Mouse (Mus musculus): Measurements from ENCODE around the gene Gramd4. TPM values are rescaled to one million over a fixed set of nuclear protein-coding genes. Genes with fewer than 3 reads are reported as not detected.
"Not testable (repeated sequence)": the region's sequence is repeated elsewhere in the genome, so short reads cannot be mapped to it uniquely, and the experiment has no call there.

The Gramd4 gene
- polyA plus RNA-seq, 1 experiment: 2.3 TPM

DNA sequence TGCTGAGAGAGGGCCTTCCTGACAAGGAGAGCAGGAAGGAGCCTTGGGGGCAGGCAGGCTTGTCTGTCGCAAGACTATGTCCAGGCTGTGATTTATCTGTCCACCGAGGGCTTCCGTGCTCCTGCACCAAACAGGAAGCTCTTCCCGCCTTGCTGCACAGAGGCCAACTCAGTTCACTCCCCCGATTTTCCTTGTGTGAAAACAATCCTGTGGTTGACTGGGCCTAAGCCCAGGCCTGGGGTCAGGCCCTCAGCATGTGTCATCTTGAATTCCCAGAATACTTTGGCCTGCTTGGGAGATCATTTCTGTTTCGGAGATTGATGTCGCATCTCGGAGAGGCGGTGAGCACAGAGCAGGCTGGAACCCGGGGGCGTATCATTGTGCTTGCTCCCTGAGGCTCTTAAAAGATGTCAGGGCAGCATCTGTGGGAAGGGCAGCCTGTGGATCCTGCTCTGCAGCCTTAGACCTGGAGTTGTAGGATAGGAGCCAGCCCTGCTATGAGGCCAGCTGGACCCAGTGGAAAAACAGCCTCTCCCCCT, 32.6 kb downstream of the Gramd4 start:
- TF ChIP-seq TAL1 (IDR thresholded peaks at IDR 0.05; ENCODE audit: low read length) (no peak), GATA1 (IDR thresholded peaks at IDR 0.05; ENCODE audit: low read length) (no peak)
- Histone ChIP-seq H3K36me3 (ENCODE audit: control insufficient read depth) (peaks cover 58% of the 10 kb centered on the region), H3K4me1 (ENCODE audit: control insufficient read depth) (peaks cover 62% of the 10 kb centered on the region), H3K9me3 (ENCODE audit: control insufficient read depth, low read length) (no peaks in the 10 kb centered on the region), H3K27me3 (ENCODE audit: control insufficient read depth) (no peaks in the 10 kb centered on the region), H3K4me3 (replicated peaks) (no peak overlapping the region)

DNA sequence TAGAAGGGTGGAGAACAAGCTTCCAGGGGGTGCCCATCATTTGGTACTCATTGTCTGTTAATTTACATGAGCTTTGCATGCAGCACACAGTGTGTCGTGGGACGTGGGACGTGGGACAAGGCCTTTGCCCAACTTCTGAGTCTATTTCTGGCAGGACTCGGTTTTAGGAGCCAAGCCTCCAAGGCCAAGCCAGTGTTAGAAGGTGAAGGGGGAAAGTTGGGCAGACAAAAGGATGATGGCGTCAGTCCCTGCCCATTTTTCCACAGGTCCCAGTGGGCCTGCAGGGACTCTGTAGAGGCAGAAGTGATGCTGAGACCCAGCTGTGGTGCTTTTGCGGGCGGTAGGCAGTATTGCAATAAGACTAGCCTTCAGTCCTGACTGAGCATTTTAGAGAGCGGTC, 33.1 kb downstream of the Gramd4 start:
- no peak overlapping the region for H3K4me3 ChIP-seq (replicated peaks)
- no peaks in the 10 kb centered on the region for H3K9me3 ChIP-seq (ENCODE audit: control insufficient read depth, low read length)
- TF ChIP-seq TAL1 (IDR thresholded peaks at IDR 0.05; ENCODE audit: low read length) (no peak), GATA1 (IDR thresholded peaks at IDR 0.05; ENCODE audit: low read length) (no peak)
- peaks cover 57% of the 10 kb centered on the region for H3K4me1 ChIP-seq (ENCODE audit: control insufficient read depth)
- H3K36me3 ChIP-seq (ENCODE audit: control insufficient read depth): peaks cover 62% of the 10 kb centered on the region
- no peaks in the 10 kb centered on the region for H3K27me3 ChIP-seq (ENCODE audit: control insufficient read depth)

DNA sequence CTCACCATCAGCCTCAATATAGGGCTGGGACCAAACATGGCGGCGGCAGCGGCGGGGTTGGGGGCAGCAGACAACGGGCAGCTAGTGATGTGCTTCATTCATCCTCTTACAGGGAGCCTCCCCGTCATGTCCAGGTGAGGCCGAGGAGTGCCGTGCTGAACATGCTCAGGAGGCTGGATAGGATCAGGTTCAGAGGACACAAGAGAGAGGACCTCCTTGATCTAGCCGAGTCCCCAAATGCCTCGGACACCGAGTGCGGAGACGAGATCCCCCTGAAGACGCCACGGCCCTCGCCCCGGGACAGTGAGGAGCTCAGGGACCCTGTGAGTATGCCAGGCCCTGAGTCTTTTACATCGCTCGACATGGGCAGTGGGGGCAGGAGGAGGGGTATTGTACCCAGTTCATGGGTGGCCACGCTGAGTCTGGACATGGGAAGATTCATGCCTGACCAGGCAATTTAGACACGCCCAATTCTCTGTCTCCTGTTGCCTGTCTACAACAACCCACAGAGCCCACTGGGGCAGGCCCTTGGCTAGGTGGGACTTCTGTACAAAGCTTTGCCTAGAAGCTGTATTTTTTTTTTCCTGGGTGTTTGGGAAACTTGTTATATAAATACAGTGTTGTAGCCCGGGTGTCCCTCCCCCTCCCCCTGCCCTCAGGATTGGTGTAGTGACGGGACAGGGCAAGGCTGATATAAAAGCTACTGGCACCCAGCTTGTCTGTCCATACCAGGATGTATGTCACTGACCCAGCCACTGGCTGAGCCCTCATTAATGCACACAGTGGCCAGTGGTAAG, 33.9 kb downstream of the Gramd4 start:
- peaks cover 55% of the 10 kb centered on the region for H3K4me1 ChIP-seq (ENCODE audit: control insufficient read depth)
- H3K9me3 ChIP-seq (ENCODE audit: control insufficient read depth, low read length): no peaks in the 10 kb centered on the region

DNA sequence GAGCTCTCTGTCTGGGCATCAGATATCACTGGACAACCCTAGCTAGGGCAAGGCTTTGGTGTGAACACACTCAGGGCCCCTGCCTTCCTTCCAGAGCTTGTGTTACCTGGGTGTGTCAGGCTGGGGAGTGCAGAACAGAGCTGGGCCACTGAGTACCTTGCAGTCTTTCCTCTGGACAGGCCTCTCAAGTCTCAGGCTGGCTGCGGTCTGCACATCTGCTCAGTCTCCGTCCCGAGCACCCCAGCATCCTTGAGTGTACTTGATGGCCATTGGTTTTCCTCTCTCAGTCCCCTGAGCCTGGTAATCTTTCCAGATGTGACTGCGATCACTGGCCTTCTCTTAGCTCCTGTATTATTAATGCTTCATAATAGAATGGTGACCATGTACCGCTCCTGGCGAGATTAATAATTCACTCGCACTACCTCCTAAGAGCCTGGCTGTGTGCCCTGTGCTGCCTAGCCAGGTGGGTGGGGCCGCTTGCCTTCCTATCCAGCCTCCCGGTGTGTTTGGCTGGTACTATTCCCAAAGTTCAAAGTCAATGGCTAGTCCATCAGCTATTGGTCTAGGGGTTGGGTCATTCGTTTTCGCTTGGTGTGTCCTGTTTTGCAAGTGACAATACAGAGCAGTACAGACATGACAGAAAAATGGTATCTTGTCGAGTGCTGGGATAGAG, 34.6 kb downstream of the Gramd4 start:
- Histone ChIP-seq H3K4me3 (replicated peaks) (no peak overlapping the region), H3K36me3 (ENCODE audit: control insufficient read depth) (peaks cover 64% of the 10 kb centered on the region), H3K27me3 (ENCODE audit: control insufficient read depth) (no peaks in the 10 kb centered on the region), H3K4me1 (ENCODE audit: control insufficient read depth) (peaks cover 50% of the 10 kb centered on the region), H3K9me3 (ENCODE audit: control insufficient read depth, low read length) (no peaks in the 10 kb centered on the region)
- TF ChIP-seq GATA1 (IDR thresholded peaks at IDR 0.05; ENCODE audit: low read length) (no peak), TAL1 (IDR thresholded peaks at IDR 0.05; ENCODE audit: low read length) (no peak)

More for the DNA sequence above, 33.9 kb downstream of the Gramd4 start:
- TF ChIP-seq TAL1 (IDR thresholded peaks at IDR 0.05; ENCODE audit: low read length) (no peak), GATA1 (IDR thresholded peaks at IDR 0.05; ENCODE audit: low read length) (no peak)
- H3K4me3 ChIP-seq (replicated peaks): no peak overlapping the region
- H3K36me3 ChIP-seq (ENCODE audit: control insufficient read depth): peaks cover 67% of the 10 kb centered on the region
- no peaks in the 10 kb centered on the region for H3K27me3 ChIP-seq (ENCODE audit: control insufficient read depth)

DNA sequence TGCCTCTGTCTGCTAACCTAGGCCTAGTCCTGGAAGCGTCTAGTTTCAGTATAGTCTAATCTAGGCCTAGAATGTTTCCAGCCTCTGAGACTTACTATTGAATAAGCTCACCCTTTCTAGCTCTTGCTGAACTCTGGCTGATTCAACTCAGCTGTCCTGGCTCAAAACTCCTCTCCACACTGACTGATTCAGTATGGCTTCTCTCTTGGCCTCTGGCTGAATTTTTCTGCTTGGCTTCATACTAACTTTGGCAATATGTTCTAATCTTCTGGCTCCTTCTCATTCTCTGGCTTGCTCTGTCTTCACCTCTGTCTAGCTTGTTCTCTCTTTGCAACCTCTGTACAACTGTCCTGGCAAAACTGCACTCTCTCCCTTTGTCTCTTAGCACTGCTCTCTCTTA, 35.7 kb downstream of the Gramd4 start:
- H3K36me3 ChIP-seq (ENCODE audit: control insufficient read depth): peaks cover 61% of the 10 kb centered on the region
- H3K4me1 ChIP-seq (ENCODE audit: control insufficient read depth): peaks cover 42% of the 10 kb centered on the region
- TF ChIP-seq GATA1 (IDR thresholded peaks at IDR 0.05; ENCODE audit: low read length) (no peak), TAL1 (IDR thresholded peaks at IDR 0.05; ENCODE audit: low read length) (no peak)
- H3K9me3 ChIP-seq (ENCODE audit: control insufficient read depth, low read length): no peaks in the 10 kb centered on the region
- no peak overlapping the region for H3K4me3 ChIP-seq (replicated peaks)
- no peaks in the 10 kb centered on the region for H3K27me3 ChIP-seq (ENCODE audit: control insufficient read depth)

DNA sequence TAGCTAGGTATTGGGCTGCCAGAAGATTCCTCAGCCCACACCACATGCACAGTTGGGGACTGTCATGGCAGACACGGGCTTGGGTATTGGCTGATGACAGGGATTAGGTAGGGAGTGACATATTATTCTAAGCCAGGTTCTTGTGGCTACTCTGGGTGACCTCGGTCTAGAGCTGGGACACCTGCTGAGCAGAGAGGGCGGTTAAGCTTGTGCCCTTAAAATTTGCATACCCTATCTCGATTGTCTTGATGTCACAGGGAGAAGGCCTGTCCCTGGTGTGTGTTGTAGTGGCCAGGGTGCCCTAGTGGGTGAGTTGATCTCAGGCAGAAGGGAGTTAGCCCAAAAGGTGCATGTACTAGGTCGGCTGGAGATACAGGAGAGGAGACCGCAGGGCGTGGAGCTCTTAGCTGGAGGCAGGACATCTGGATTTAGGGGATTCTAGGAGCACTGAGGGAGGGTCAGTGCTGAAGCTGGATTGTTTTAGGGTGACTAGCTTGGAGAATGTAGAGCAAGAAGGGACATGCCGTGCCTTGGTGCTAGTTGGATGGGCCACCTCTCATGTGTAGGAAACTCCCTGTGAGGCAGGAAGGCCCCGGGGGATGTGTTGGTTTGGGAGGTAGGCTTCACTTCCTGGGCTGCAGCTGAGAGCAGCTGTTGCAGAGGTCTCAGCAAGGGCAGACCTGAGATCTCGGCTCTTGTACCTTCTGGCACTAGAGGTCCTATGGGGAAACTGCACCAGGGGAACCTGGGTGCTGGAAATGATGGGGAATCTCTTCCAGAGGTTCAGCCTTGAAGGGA, 37.0 kb downstream of the Gramd4 start:
- no peak overlapping the region for H3K4me3 ChIP-seq (replicated peaks)
- TF ChIP-seq TAL1 (IDR thresholded peaks at IDR 0.05; ENCODE audit: low read length) (no peak), GATA1 (IDR thresholded peaks at IDR 0.05; ENCODE audit: low read length) (no peak)
- H3K36me3 ChIP-seq (ENCODE audit: control insufficient read depth): peaks cover 74% of the 10 kb centered on the region

DNA sequence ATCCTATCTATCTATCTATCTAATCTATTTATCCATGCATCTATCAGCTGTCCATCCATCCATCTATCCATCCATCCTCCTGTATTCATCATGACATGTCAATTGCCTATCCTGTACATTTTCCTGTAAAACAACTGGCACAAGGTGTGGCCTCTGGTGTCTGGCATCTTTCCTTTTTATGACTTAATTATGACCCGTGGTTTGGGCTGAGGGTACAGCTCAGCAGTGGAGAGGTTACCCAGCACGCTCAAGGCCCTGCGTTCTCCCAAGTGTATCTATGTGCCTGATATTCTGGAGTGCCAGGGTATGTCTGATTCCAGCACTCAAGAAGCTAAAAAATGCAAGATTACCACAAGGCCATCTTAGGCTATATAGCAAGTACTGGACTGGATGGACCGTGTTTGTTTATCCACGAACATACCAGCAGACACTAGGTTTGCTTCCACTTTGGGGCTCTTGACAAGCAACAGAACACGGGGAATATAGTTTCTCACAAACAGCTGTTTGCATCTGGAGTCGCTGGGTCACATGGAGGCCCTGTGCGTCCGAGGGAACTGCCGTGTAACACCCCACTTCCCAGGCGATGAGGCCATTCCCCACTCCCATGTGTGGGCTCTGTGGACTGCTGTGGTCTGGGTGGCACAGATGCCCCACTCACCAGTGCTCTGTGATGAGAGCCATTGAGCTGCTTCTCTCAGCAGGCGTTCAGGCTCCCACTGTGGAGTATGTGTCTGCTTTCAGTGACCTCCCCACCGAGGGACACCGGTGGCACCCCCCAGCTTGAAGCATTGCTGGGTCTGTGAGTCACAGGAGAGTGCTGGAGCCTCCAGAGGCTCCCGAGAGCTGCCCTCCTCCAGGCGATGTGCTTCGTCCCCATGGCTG, 38.5 kb downstream of the Gramd4 start:
- H3K4me3 ChIP-seq (replicated peaks): no peak overlapping the region
- peaks cover 82% of the 10 kb centered on the region for H3K36me3 ChIP-seq (ENCODE audit: control insufficient read depth)
- no peaks in the 10 kb centered on the region for H3K27me3 ChIP-seq (ENCODE audit: control insufficient read depth)
- H3K9me3 ChIP-seq (ENCODE audit: control insufficient read depth, low read length): no peaks in the 10 kb centered on the region
- TF ChIP-seq GATA1 (IDR thresholded peaks at IDR 0.05; ENCODE audit: low read length) (no peak), TAL1 (IDR thresholded peaks at IDR 0.05; ENCODE audit: low read length) (no peak)
- H3K4me1 ChIP-seq (ENCODE audit: control insufficient read depth): peaks cover 40% of the 10 kb centered on the region

More for the DNA sequence above, 37.0 kb downstream of the Gramd4 start:
- no peaks in the 10 kb centered on the region for H3K9me3 ChIP-seq (ENCODE audit: control insufficient read depth, low read length)
- H3K27me3 ChIP-seq (ENCODE audit: control insufficient read depth): no peaks in the 10 kb centered on the region
- peaks cover 41% of the 10 kb centered on the region for H3K4me1 ChIP-seq (ENCODE audit: control insufficient read depth)

DNA sequence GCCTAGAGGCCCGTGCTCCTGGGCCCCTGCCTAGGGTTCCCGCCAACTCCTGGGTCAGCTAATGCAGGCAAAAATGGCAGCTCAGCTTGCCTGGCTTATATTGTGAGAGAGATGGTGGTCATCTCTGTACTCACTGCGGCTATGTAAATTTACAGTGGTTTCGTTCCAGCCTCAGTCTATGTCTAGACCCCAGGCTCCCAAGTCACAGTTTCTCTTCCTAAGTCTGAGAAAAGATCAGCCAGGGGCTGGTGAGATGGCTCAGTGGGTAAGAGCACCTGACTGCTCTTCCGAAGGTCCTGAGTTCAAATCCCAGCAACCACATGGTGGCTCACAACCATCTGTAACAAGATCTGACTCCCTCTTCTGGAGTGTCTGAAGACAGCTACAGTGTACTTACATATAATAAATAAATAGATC, 39.1 kb downstream of the Gramd4 start:
- Histone ChIP-seq H3K4me1 (ENCODE audit: control insufficient read depth) (peaks cover 47% of the 10 kb centered on the region), H3K36me3 (ENCODE audit: control insufficient read depth) (peaks cover 82% of the 10 kb centered on the region)
- not testable (repeated sequence) for H3K9me3 ChIP-seq (ENCODE audit: control insufficient read depth, low read length); H3K27me3 ChIP-seq (ENCODE audit: control insufficient read depth); H3K4me3 ChIP-seq (replicated peaks)
